Mouse (Mus musculus) midbrain, embryonic 16.5 days (tissue): ENCODE measurements around the gene Afdn. TPM values are rescaled to one million over a fixed set of nuclear protein-coding genes. Genes with fewer than 3 reads are reported as not detected.
"Not testable (repeated sequence)": the region's sequence is repeated elsewhere in the genome, so short reads cannot be mapped to it uniquely, and the experiment has no call there.

ENCODE experiments used
- ATAC-seq: fragments of 200-750 bp; cut with Nextera tagmentation; 2 replicates; pipeline ENCODE4 v1.8.0; 2017; ENCODE audit warnings: moderate TSS enrichment
- H3K27ac ChIP-seq: fragments of 300-500 bp; sonication (generic); 2 replicates; pipeline ENCODE4 v1.5.1; 2014; ENCODE audit warnings: mild to moderate bottlenecking, low read length, mixed read lengths
- H3K27me3 ChIP-seq: fragments of 300-500 bp; sonication (generic); 2 replicates; pipeline ENCODE4 v1.6.1; 2014; ENCODE audit warnings: low read depth, low read length, mixed read lengths; ENCODE audit not compliant: control insufficient read depth, insufficient read depth
- H3K36me3 ChIP-seq: fragments of 300-500 bp; sonication (generic); 2 replicates; pipeline ENCODE4 v1.6.1; 2014; ENCODE audit warnings: mild to moderate bottlenecking, low read length, moderate library complexity, mixed read lengths; ENCODE audit not compliant: control insufficient read depth, insufficient read depth
- H3K4me1 ChIP-seq: fragments of 300-500 bp; sonication (generic); 2 replicates; pipeline ENCODE4 v1.6.1; 2014; ENCODE audit warnings: mild to moderate bottlenecking, low read length, mixed read lengths; ENCODE audit not compliant: control insufficient read depth, insufficient read depth
- H3K4me2 ChIP-seq: fragments of 300-500 bp; sonication (generic); 2 replicates; pipeline ENCODE4 v1.6.1; 2014; ENCODE audit warnings: mild to moderate bottlenecking, low read length, mixed read lengths
- H3K4me3 ChIP-seq: fragments of 300-500 bp; sonication (generic); 2 replicates; pipeline ENCODE4 v1.5.1; 2014; ENCODE audit warnings: low read depth, mild to moderate bottlenecking, low read length, moderate library complexity, mixed read lengths
- H3K9ac ChIP-seq: fragments of 300-500 bp; sonication (generic); 2 replicates; pipeline ENCODE4 v1.6.1; 2014; ENCODE audit warnings: low read depth, low read length, mixed read lengths
- H3K9me3 ChIP-seq: fragments of 300-500 bp; sonication (generic); replicated peaks from 2 replicates; pipeline ENCODE4 v1.6.1; 2014; ENCODE audit warnings: mild to moderate bottlenecking, low read length, mixed read lengths; ENCODE audit not compliant: control insufficient read depth, poor library complexity, severe bottlenecking
- WGBS: fragments of 180-500 bp; shearing (Covaris S2); extraction: QIAGEN DNeasy Blood & Tissue Kit; methylation state at CpG from one replicate; pipeline ENCODE4 v1.1.7; 2014; 5-methylcytosine and 5-hydroxymethylcytosine counted together
- polyA plus RNA-seq: library from polyadenylated mRNA; unstranded; fragments of >200 nt; fragmentation: Nextera tagmentation; extraction: Ambion mirVana; gene quantifications from 2 replicates; pipeline ENCODE4 v1.2.1, GENCODE M21; 2015

The Afdn gene
- polyA plus RNA-seq, 1 experiment from 2014 or later, result 118 TPM

DNA sequence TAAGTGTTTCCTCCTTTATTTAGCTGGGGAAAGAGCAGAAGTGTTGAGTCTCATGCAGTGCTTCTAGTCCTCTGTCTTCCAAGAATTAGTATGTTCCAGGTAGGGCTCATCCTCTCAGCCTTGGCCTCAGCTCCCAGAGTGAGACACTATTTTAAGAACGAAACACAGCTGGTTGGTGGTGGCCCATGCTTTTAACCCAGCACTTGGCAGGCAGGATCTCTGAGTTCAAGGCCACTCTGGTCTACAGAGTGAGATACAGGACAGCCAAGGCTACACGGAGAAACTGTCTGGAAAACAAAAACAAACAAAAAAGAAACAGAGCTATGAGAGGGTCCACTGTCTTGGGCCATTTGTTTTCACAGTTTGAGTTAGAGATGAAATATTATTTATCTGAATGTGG, 17.3 kb downstream of the Afdn start:
- Histone ChIP-seq H3K36me3 (no peaks in the 10 kb centered on the region), H3K9ac (no peak overlapping the region), H3K4me3 (no peak overlapping the region), H3K4me1 (peaks cover 4% of the 10 kb centered on the region), H3K4me2 (no peak overlapping the region), H3K9me3 (no peaks in the 10 kb centered on the region), H3K27ac (no peak overlapping the region), H3K27me3 (no peaks in the 10 kb centered on the region)
- no peak for ATAC-seq
- 94% methylated on average over 2 of the region's 2 CpGs for WGBS

GRCm38 (mm10) chr17:13778865-13779264, 18.5 kb downstream of the Afdn start:
- 98% methylated on average over 1 of the region's 1 CpGs for WGBS
- Histone ChIP-seq H3K9ac (no peak overlapping the region), H3K9me3 (no peaks in the 10 kb centered on the region), H3K4me2 (no peak overlapping the region), H3K4me3 (no peak overlapping the region), H3K4me1 (peaks cover 8% of the 10 kb centered on the region), H3K27ac (no peak overlapping the region), H3K27me3 (no peaks in the 10 kb centered on the region), H3K36me3 (no peaks in the 10 kb centered on the region)
- no peak for ATAC-seq

GRCm38 (mm10) chr17:13781948-13782347, 21.6 kb downstream of the Afdn start:
- no peak overlapping the region for H3K4me3 ChIP-seq
- H3K9ac ChIP-seq, result no peak overlapping the region
- 92% methylated on average over 5 of the region's 5 CpGs for WGBS
- H3K4me2 ChIP-seq, result no peak overlapping the region
- no peaks in the 10 kb centered on the region for H3K9me3 ChIP-seq
- no peak overlapping the region for H3K27ac ChIP-seq
- no peak for ATAC-seq
- H3K4me1 ChIP-seq, result peaks cover 18% of the 10 kb centered on the region
- H3K36me3 ChIP-seq, result no peaks in the 10 kb centered on the region
- no peaks in the 10 kb centered on the region for H3K27me3 ChIP-seq

DNA sequence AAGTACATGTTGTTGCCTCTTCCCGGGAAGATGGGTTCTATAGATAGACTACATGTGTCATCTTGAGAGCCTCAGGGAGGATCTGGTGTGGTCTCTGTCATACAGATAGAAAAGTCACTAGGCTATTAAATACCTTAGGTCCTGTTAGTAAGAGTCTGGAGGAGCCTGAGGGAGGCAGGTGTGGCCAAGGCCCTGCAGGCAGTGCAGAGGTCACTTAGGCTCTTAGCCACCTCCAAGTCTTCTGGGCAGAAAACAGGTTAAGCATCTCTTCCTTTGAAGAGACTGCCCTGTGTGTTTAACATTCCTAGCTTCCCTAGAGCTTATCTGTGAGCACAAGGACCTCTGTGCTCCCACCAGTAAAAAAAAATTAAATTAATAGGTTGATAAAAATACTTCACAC, 23.1 kb downstream of the Afdn start:
- WGBS, result 77% methylated on average over 1 of the region's 1 CpGs
- ATAC-seq, result no peak
- no peak overlapping the region for H3K9ac ChIP-seq
- H3K36me3 ChIP-seq, result no peaks in the 10 kb centered on the region
- H3K4me2 ChIP-seq, result no peak overlapping the region
- no peaks in the 10 kb centered on the region for H3K9me3 ChIP-seq
- no peak overlapping the region for H3K27ac ChIP-seq
- H3K4me1 ChIP-seq, result peaks cover 16% of the 10 kb centered on the region
- no peaks in the 10 kb centered on the region for H3K27me3 ChIP-seq
- H3K4me3 ChIP-seq, result no peak overlapping the region

- H3K9me3 ChIP-seq, H3K4me1 ChIP-seq, H3K4me3 ChIP-seq, H3K4me2 ChIP-seq, H3K36me3 ChIP-seq, ATAC-seq, H3K27ac ChIP-seq, H3K27me3 ChIP-seq, H3K9ac ChIP-seq: not testable (repeated sequence)
- 96% methylated on average over 2 of the region's 2 CpGs for WGBS
Observed at GRCm38 (mm10) chr17:13790033-13790432, 29.7 kb downstream of the Afdn start.

DNA sequence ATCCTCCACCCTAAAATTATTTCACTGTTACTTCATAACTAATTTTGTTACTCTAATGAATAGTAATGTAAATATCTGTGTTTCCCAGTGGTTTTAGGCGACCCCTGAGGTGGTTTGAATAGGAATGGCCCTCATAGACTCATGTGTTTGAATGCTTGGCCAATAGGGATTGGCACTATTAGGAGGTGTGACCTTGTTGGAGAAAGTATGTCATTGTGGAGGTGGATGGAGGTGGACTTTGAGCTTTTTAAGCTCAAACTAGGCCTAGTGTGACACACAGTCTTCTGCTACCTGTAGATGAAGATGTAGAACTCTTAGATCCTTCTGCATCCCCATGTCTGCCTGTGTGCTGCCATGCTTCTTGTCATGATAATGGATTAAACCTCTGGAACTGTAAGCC, 37.4 kb downstream of the Afdn start:
- no peak for ATAC-seq
- Histone ChIP-seq H3K36me3 (no peaks in the 10 kb centered on the region), H3K4me1 (no peaks in the 10 kb centered on the region), H3K9me3 (no peaks in the 10 kb centered on the region), H3K9ac (no peak overlapping the region), H3K4me3 (no peak overlapping the region), H3K4me2 (no peak overlapping the region), H3K27ac (no peak overlapping the region), H3K27me3 (no peaks in the 10 kb centered on the region)
- 83% methylated on average over 1 of the region's 1 CpGs for WGBS

- H3K9ac ChIP-seq, result no peak overlapping the region
- WGBS, result 82% methylated on average over 2 of the region's 2 CpGs
- no peak for ATAC-seq
Observed at GRCm38 (mm10) chr17:13802836-13803408, 42.6 kb downstream of the Afdn start.

DNA sequence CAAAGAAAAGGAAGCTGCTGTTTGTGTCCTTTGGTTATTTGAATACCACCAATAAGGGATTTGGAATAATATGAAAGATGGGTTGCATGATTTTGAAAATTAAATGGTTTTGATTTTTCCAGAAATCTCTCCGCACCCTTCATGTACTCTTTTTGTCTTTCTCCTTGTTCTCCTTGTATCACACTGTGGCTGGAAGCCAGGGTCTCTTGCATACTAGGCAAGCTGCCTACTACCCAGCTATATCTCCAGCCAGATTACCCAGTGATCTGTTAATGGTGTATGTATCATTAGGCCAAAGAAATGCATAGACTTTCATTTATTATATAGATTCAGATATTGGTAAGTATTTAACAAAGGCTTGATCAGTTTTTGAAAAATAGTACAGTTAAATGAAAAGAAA, 45.7 kb downstream of the Afdn start:
- Histone ChIP-seq H3K9me3 (no peaks in the 10 kb centered on the region), H3K9ac (no peak overlapping the region), H3K4me3 (no peak overlapping the region), H3K36me3 (peaks cover 15% of the 10 kb centered on the region), H3K4me2 (no peak overlapping the region), H3K27ac (no peak overlapping the region), H3K27me3 (no peaks in the 10 kb centered on the region), H3K4me1 (no peaks in the 10 kb centered on the region)
- no peak for ATAC-seq
- WGBS, result 95% methylated on average over 1 of the region's 1 CpGs

More at GRCm38 (mm10) chr17:13802836-13803408, 42.6 kb downstream of the Afdn start:
- Histone ChIP-seq H3K4me2 (no peak overlapping the region), H3K27me3 (no peaks in the 10 kb centered on the region), H3K36me3 (peaks cover 3% of the 10 kb centered on the region), H3K4me1 (no peaks in the 10 kb centered on the region), H3K4me3 (no peak overlapping the region), H3K27ac (no peak overlapping the region), H3K9me3 (no peaks in the 10 kb centered on the region)

DNA sequence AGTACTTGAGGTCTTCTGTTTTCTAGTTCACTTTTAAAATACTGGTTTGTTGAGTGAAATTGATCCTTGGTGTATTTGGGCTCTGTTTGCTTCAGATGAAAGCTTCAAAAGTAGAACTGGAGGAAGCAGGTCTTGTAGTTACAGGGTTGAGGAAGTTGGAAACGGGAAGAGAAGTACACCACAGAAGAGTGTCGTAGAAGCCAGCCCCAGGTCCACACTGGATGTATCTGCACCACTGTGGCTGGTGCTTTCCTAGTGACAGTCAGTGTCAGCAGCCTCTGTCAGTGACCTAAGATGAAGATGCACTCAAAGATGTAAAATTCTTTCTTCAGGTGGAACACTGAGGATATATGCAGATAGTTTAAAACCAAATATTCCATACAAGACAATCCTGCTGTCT, 57.5 kb downstream of the Afdn start:
- Histone ChIP-seq H3K9ac (no peak overlapping the region), H3K36me3 (peaks cover 8% of the 10 kb centered on the region; the same call in 1 of the 2 replicates), H3K27ac (no peak overlapping the region), H3K9me3 (no peaks in the 10 kb centered on the region), H3K27me3 (no peaks in the 10 kb centered on the region), H3K4me2 (no peak overlapping the region), H3K4me1 (no peaks in the 10 kb centered on the region), H3K4me3 (no peak overlapping the region)
- 90% methylated on average over 2 of the region's 2 CpGs for WGBS
- no peak for ATAC-seq
